Mouse (Mus musculus) yolk sac, embryonic 10.5 days (tissue): Measurements from ENCODE around the gene Tcirg1.
A peak's percentile ranks its signal among the peaks of the same experiment; 100 is the strongest.

Experiments
- DNase-seq: peaks from one replicate; pipeline ENCODE4 v3.0.0-alpha.2; 2017; ENCODE audit warnings: low spot score

The Tcirg1 gene

GRCm38 (mm10) chr19:3926685-3927084 lies 19.8 kb upstream of the Tcirg1 start:
- no peak for DNase-seq

GRCm38 (mm10) chr19:3926279-3926678 lies 19.3 kb upstream of the Tcirg1 start:
- DNase-seq = no peak

- DNase-seq = no peak
These were observed 18.9 kb upstream of the Tcirg1 start for GRCm38 (mm10) chr19:3925859-3926258.

- no peak for DNase-seq
These were observed 17.9 kb upstream of the Tcirg1 start for GRCm38 (mm10) chr19:3924868-3925267.

GRCm38 (mm10) chr19:3924190-3924589 lies 17.3 kb upstream of the Tcirg1 start:
- DNase-seq = no peak

- no peak for DNase-seq
These were observed 16.7 kb upstream of the Tcirg1 start for GRCm38 (mm10) chr19:3923586-3923985.

- DNase-seq = no peak
These were observed 15.9 kb upstream of the Tcirg1 start for GRCm38 (mm10) chr19:3922661-3923371.

GRCm38 (mm10) chr19:3919928-3920327 lies 13.0 kb upstream of the Tcirg1 start:
- no peak for DNase-seq

- DNase-seq = no peak
These were observed 9.8 kb upstream of the Tcirg1 start for GRCm38 (mm10) chr19:3916727-3917126.

GRCm38 (mm10) chr19:3914535-3914934 lies 7.6 kb upstream of the Tcirg1 start:
- DNase-seq = no peak

GRCm38 (mm10) chr19:3913692-3914091 lies 6.8 kb upstream of the Tcirg1 start:
- no peak for DNase-seq

- peak; percentile 99 for DNase-seq
These were observed 5.6 kb upstream of the Tcirg1 start, which contains the start of gene Ndufs8 for GRCm38 (mm10) chr19:3912337-3913204. Ndufs8 (minus strand) TSS chr19:3912774.

- DNase-seq = no peak
These were observed 3.3 kb upstream of the Tcirg1 start for GRCm38 (mm10) chr19:3910206-3910605.

- DNase-seq = no peak
These were observed 1.1 kb upstream of the Tcirg1 start for GRCm38 (mm10) chr19:3907876-3908660.

GRCm38 (mm10) chr19:3906326-3906725 lies 607 bp downstream of the Tcirg1 start:
- no peak for DNase-seq

- DNase-seq = no peak
These were observed 1.5 kb downstream of the Tcirg1 start for GRCm38 (mm10) chr19:3905261-3905969.

- no peak for DNase-seq
These were observed 2.6 kb downstream of the Tcirg1 start for GRCm38 (mm10) chr19:3904363-3904675.

GRCm38 (mm10) chr19:3903648-3904362 lies 3.1 kb downstream of the Tcirg1 start:
- no peak for DNase-seq

GRCm38 (mm10) chr19:3902966-3903365 lies 4.0 kb downstream of the Tcirg1 start:
- no peak for DNase-seq

GRCm38 (mm10) chr19:3899618-3900017 lies 7.3 kb downstream of the Tcirg1 start:
- DNase-seq = no peak

- no peak for DNase-seq
These were observed 8.0 kb downstream of the Tcirg1 start for GRCm38 (mm10) chr19:3898952-3899351.
